Mouse (Mus musculus): ENCODE data around the gene Ipo13.

- TF ChIP-seq POLR2A (IDR thresholded peaks at IDR 0.05; ENCODE audit: low read depth, low read length) (peak; percentile 63), CTCF (IDR thresholded peaks at IDR 0.05; ENCODE audit: extremely low read depth, insufficient read depth, insufficient read length, insufficient replicate concordance) (no peak)
These were observed 27.7 kb downstream of the Ipo13 start, which contains the start of gene Atp6v0b for GRCm38 (mm10) chr4:117887133-117887532.

All from spleen, adult 2 months (tissue).